Mouse (Mus musculus): ENCODE measurements around the gene Robo1. TPM values are rescaled to one million over a fixed set of nuclear protein-coding genes. Genes with fewer than 3 reads are reported as not detected.

The Robo1 gene
- polyA plus RNA-seq, 2 experiments from 2014 or later = 0.20 TPM; not detected in 1

DNA sequence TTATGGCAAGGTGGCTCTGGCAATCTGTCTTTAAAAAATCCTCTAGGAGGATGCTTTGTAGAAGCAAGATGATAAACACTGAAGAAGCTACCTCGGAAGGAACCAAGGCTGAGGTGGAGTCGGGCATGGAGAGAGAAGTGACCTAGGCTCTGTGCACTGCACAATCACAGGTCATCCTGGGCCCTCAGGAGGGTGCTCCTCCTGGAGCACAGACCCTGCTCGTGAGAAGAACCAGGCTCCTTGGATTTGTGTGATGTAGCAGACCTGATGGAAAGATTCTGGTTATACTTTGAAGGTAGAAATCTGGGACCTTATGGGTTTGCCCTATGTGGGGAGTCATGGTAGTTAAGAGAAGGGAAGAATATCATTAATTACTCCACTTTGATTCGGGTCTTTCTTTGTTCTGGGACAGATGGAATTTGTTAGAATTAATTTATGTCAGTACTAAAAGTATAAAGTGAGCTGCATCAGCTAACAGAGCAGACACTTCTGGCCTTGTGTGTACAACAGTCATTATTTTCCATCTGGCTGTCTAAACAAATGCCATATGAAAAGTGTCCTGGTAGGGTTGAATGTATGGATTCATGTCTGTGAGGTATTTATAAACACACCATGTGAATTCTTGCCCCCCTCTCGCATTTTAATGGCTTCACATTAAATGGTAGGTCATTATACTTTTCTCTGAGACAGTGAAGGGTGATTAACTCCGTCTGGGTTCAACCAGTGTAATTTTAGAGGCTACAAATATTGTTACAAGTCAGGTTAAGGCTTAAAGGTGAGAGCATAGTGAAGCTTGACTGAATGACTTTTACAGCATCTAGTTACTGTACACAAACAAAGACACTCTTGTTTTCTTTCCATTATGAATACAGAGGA is 377.7 kb downstream of the Robo1 start:
- no peak for ATAC-seq

- ATAC-seq = no peak
These were observed 378.5 kb downstream of the Robo1 start for GRCm38 (mm10) chr16:72686480-72687053.

GRCm38 (mm10) chr16:72687651-72688050 is 379.5 kb downstream of the Robo1 start:
- ATAC-seq = no peak

GRCm38 (mm10) chr16:72688185-72688681 is 380.1 kb downstream of the Robo1 start:
- ATAC-seq = no peak

GRCm38 (mm10) chr16:72691909-72692308 is 383.8 kb downstream of the Robo1 start:
- no peak for ATAC-seq

GRCm38 (mm10) chr16:72693446-72694274 is 385.6 kb downstream of the Robo1 start:
- ATAC-seq = no peak

DNA sequence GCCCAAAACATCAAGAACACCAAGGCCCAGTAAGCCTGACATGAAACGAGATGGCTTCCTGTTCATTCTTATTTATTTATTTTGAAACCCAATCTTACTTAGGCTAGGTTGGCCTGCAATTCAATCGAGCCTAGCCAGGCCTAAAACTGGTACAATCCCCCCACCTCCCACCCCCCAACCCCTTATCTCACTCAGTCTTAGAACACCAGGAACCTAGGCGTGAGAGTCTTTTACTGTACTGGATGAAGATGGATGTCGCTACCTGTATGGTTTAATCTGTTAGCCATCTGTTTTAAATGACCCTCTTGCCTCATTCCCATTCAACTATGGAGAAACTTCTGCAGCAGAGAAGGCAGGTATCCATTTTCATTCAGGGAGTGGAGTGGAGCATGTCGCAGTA is 386.7 kb downstream of the Robo1 start:
- ATAC-seq = no peak

- ATAC-seq = no peak
These were observed 391.3 kb downstream of the Robo1 start for GRCm38 (mm10) chr16:72699238-72700006.

DNA sequence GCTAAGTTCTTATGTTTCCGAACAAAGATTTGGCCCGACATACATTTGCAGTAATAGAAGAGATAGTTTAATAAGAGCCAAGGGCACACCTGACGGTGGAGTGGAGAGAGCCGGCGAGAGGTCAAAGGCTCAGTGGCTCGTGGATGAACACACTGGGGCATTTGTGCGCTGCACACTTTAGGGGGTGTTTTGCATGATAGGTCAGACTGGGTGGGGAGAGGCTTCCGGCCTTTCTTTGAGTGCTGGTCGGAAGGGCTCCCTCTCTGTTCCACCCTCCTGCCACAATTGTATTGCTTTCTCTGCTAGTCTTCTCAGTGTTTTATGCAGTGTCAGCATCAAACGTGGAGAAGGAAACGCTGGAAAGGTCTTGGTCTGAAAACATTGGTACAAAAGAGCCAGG is 392.2 kb downstream of the Robo1 start:
- ATAC-seq = no peak

DNA sequence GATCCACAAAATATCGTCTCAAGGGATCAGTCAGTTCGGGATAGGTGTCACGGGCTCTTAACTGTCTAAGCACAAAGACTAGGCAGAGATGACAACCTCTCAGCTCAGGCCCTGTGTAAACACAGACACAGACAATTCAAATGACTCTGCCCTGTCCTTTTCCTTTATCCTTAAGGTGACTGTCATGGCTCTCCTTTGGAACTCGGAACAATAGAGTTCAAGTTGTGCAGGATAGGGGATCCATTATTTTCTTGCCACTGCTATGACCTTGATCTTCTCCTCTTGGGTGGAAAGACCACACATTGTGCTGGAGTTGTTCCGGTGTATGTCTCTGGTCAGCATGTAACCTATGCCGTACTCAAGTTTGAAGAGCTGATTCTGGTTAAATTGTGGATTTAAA is 395.4 kb downstream of the Robo1 start:
- no peak for ATAC-seq

DNA sequence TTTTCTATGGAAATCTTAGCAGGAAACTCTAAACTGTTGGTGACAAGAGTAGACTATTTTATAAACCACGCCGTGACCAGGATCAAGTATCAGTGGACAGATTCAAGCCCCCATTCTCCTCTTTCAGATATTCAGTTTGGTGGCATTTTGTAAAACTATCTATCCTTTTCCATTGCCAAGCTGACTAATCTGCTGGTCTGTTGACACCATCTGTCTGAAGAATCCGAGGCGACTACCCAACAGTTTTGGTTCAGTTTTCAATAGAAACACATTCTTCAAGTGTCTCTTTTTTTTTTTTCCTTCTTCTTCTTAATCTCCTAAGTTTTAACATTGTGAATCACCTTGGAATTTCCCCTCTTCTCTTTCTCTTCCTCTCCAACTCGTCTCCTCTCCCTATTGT is 397.7 kb downstream of the Robo1 start:
- ATAC-seq = no peak

DNA sequence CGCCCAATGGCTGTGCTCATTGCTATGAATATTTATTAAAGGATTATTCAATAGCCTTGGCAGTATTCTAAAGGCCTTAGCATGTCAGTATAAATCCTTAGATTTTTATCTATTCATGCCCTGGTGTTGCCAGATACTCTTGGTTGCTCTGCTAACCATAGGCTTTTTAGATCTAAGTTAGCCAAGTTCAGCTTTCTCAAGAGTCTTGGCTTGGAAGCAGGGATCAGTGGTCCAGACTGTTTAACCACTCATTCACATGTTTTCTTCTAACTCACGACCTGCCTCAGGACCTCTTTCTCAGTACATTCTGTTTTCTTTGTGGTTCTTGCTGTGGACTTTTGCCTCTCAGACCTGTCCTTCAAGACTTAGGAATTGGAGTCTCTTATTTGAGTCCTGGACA is 400.4 kb downstream of the Robo1 start:
- ATAC-seq = no peak

GRCm38 (mm10) chr16:72717118-72717802 is 409.2 kb downstream of the Robo1 start:
- ATAC-seq = no peak

DNA sequence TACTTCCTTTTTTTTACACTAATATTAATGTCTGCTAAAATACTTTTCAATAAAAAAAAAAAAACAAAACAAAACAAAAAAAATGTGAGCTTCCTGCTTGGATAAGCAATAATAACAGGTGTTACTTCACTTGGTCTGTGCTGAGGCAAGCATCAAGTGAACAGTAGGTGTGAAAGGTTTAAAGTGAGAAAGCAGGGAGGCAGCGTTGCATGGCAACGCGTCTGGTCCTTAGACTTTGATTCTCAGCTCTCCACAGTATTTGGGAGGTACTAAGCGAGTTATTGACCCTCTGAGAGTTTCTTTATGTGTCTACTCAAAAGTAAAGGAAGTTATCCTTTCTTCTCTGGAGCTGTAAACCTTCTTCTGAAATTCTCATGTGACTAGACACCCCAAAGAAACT is 411.0 kb downstream of the Robo1 start:
- no peak for ATAC-seq

DNA sequence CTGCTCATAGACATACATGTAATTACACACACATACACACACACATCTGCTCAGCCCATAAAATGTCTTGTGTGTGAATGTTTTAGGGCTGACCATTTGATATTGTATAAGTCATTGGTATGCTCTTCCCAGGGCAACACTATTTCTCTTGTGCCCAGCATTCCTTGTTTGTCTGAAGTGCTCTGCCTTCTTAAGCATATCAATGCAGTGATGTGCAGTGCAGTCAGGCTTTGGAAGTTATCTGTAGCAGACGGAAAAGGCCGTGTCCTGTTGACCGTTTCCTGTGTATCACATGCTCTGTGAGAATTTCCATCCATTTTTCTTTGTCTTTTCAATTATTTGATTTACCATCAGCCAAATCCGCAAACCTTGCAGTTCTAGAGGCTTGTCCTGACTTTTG is 412.9 kb downstream of the Robo1 start:
- no peak for ATAC-seq

- no peak for ATAC-seq
These were observed 413.8 kb downstream of the Robo1 start for GRCm38 (mm10) chr16:72721713-72722481.

DNA sequence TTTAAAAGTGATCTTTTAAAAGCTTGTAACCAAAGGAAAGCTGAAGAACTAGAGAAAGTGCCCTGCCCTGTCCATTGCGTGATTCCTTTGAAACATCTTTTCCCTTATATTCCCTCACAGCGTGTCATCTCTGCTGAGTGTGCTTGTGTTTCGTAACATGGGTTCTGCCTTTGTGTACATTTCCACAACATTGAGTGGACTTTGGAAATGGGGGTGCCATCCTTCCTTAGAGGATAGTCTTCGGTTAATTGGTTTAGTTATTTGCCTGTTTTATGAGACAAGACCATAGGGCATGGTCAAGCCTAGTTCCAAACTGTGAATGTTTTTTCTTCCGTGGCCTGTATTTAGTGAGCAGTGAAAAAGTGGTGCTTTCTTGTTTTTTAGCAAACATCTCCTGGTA is 426.1 kb downstream of the Robo1 start:
- ATAC-seq = no peak

DNA sequence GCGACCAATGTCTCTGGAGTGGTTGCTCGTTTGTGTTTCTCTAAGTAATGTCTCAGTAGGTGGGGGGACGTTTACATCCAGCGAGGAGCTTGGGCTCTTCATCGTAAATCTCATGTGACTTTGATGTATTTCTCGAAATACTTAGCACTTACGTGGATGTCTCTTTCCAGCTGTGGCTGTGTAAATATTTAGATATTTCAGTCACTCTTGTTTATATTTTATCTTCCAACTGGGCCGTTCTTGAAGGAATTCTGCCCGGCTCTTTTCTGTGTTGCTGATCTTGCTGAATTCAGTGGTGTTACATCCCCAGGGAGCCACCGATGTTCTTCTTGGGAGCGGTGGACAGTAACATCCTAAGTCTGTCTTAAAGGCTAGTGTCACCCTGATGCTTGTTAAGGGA is 427.1 kb downstream of the Robo1 start:
- ATAC-seq = no peak

GRCm38 (mm10) chr16:72735588-72735987 is 427.5 kb downstream of the Robo1 start:
- no peak for ATAC-seq

- no peak for ATAC-seq
These were observed 429.0 kb downstream of the Robo1 start for GRCm38 (mm10) chr16:72737154-72737553.

- no peak for ATAC-seq
These were observed 432.1 kb downstream of the Robo1 start for GRCm38 (mm10) chr16:72740218-72740617.

All from CD4-positive, CD25-positive, alpha-beta regulatory T cell, adult 4 months (primary cell).